Mouse (Mus musculus): ENCODE data around the gene Lck. TPM values are rescaled to one million over a fixed set of nuclear protein-coding genes. Genes with fewer than 3 reads are reported as not detected.

The Lck gene
- polyA plus RNA-seq, 1 experiment = 1.7 TPM

- Histone ChIP-seq H3K36me3 (replicated peaks; ENCODE audit: low read length) (peaks cover 69% of the 10 kb centered on the region), H3K27me3 (replicated peaks) (no peaks in the 10 kb centered on the region), H3K4me3 (replicated peaks) (no peak overlapping the region), H3K9me3 (no peaks in the 10 kb centered on the region), H3K4me1 (peaks cover 40% of the 10 kb centered on the region)
- TF ChIP-seq GATA1 (IDR thresholded peaks at IDR 0.05; ENCODE audit: borderline replicate concordance, low read length) = no peak
- no peak for TF ChIP-seq FLI1 (IDR thresholded peaks at IDR 0.05; ENCODE audit: low read length)
Observed at GRCm38 (mm10) chr4:129616631-129617030, 43.2 kb upstream of the Lck start.

DNA sequence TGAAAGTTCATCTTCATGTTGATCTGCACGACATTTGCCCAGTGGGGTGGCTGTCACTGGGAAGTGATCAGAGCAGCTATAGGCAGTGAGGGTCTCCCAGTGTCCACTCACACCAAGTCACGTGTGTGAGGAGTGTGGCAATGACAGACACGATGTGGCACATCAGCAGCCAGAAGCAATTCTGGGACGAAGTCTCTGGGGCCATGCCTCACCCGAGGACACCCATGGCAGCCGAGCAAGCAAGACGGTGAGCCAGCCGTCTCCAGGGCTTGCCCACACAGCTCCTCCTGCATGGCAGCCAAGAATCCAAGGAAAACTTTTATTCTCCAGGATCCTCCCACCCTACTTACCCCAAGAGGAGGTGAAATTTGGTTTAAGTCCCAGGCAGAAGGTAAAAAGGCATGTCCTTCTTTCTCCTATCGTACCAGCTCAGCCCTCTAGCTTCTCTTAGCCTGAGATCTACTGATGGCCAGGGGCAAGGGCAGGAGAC is 42.4 kb upstream of the Lck start:
- H3K27me3 ChIP-seq (replicated peaks) = no peaks in the 10 kb centered on the region
- H3K36me3 ChIP-seq (replicated peaks; ENCODE audit: low read length) = peaks cover 69% of the 10 kb centered on the region
- H3K9me3 ChIP-seq = no peaks in the 10 kb centered on the region
- TF ChIP-seq GATA1 (IDR thresholded peaks at IDR 0.05; ENCODE audit: borderline replicate concordance, low read length) (no peak), FLI1 (IDR thresholded peaks at IDR 0.05; ENCODE audit: low read length) (no peak)
- H3K4me3 ChIP-seq (replicated peaks) = no peak overlapping the region
- peaks cover 35% of the 10 kb centered on the region for H3K4me1 ChIP-seq

DNA sequence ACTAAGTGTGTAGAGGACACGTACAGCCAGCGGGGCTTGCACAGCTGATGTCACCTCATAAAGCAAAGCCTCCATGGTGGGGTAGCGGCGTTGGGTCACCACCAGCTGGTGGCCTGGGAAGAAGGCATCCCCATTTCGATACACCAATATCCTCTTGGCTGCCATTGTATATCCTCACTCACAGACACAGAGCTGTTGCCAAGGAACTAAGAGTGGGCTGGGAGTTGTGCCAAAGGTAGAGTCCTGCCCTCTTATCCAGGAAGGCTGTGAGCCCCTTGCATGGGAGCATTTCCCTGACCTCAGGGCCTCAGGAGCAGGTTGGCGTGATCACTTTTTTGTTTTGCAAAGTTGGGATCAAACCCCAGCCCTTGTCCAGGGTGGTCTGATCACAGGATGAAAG is 40.7 kb upstream of the Lck start, which contains the start of gene Dcdc2b:
Gene Dcdc2b (minus strand): TSS at position 165 of the 400 bp plus-strand sequence.
- no peaks in the 10 kb centered on the region for H3K9me3 ChIP-seq
- TF ChIP-seq GATA1 (IDR thresholded peaks at IDR 0.05; ENCODE audit: borderline replicate concordance, low read length) (no peak), FLI1 (IDR thresholded peaks at IDR 0.05; ENCODE audit: low read length) (no peak)
- H3K36me3 ChIP-seq (replicated peaks; ENCODE audit: low read length) = peaks cover 76% of the 10 kb centered on the region
- no peak within 1 kb of the TSS for H3K4me3 ChIP-seq (replicated peaks)
- H3K4me1 ChIP-seq = peaks cover 25% of the 10 kb centered on the region
- no peaks in the 10 kb centered on the region for H3K27me3 ChIP-seq (replicated peaks)

- Histone ChIP-seq H3K27me3 (replicated peaks) (no peaks in the 10 kb centered on the region), H3K9me3 (no peaks in the 10 kb centered on the region), H3K4me1 (peaks cover 16% of the 10 kb centered on the region), H3K36me3 (replicated peaks; ENCODE audit: low read length) (peaks cover 87% of the 10 kb centered on the region), H3K4me3 (replicated peaks) (no peak overlapping the region)
- TF ChIP-seq GATA1 (IDR thresholded peaks at IDR 0.05; ENCODE audit: borderline replicate concordance, low read length) (no peak), FLI1 (IDR thresholded peaks at IDR 0.05; ENCODE audit: low read length) (no peak)
Observed at GRCm38 (mm10) chr4:129610472-129610871, 37.0 kb upstream of the Lck start.

GRCm38 (mm10) chr4:129610026-129610425 is 36.6 kb upstream of the Lck start:
- Histone ChIP-seq H3K9me3 (no peaks in the 10 kb centered on the region), H3K27me3 (replicated peaks) (no peaks in the 10 kb centered on the region), H3K36me3 (replicated peaks; ENCODE audit: low read length) (peaks cover 90% of the 10 kb centered on the region), H3K4me3 (replicated peaks) (no peak overlapping the region), H3K4me1 (peaks cover 16% of the 10 kb centered on the region)
- TF ChIP-seq GATA1 (IDR thresholded peaks at IDR 0.05; ENCODE audit: borderline replicate concordance, low read length) = no peak

GRCm38 (mm10) chr4:129609139-129609631 is 35.7 kb upstream of the Lck start:
- Histone ChIP-seq H3K36me3 (replicated peaks; ENCODE audit: low read length) (peaks cover 94% of the 10 kb centered on the region), H3K4me3 (replicated peaks) (no peak overlapping the region), H3K4me1 (peaks cover 23% of the 10 kb centered on the region), H3K27me3 (replicated peaks) (no peaks in the 10 kb centered on the region), H3K9me3 (no peaks in the 10 kb centered on the region)
- TF ChIP-seq FLI1 (IDR thresholded peaks at IDR 0.05; ENCODE audit: low read length) (no peak), GATA1 (IDR thresholded peaks at IDR 0.05; ENCODE audit: borderline replicate concordance, low read length) (no peak)

DNA sequence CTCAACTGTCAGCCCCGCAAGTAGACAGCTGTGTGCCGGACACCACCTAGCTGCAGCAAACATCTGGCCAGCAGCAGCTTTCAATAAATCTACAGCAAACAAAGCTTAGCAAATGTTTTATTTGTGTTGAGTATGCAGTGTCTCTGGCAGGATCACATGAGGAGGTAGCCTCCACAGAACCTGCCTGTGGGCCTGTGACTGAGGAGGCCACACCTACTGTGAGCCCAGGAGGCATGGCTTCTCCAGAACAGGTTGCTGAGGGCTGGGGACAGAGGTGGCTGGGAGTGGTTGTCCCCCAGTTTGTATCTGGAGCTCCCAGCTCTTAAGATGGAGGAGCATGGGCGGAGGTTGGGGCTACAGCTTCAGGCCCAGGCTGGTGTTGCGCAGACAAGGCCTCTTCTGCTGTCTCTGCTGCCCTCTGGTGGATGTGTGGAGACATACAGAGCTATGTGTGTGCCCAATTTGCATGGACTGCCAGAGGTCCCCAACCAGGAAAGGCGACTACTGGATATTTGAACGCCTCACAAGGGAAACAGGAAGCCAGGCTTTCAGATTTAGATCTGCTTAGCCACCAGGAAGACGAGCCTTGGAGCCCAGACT is 35.1 kb upstream of the Lck start:
- Histone ChIP-seq H3K4me1 (peaks cover 30% of the 10 kb centered on the region), H3K36me3 (replicated peaks; ENCODE audit: low read length) (peaks cover 94% of the 10 kb centered on the region), H3K9me3 (no peaks in the 10 kb centered on the region), H3K4me3 (replicated peaks) (no peak overlapping the region), H3K27me3 (replicated peaks) (no peaks in the 10 kb centered on the region)
- TF ChIP-seq FLI1 (IDR thresholded peaks at IDR 0.05; ENCODE audit: low read length) (no peak), GATA1 (IDR thresholded peaks at IDR 0.05; ENCODE audit: borderline replicate concordance, low read length) (no peak)

- Histone ChIP-seq H3K4me3 (replicated peaks) (peak within 1 kb of the TSS; percentile 99), H3K4me1 (peaks cover 54% of the 10 kb centered on the region), H3K27me3 (replicated peaks) (no peaks in the 10 kb centered on the region), H3K36me3 (replicated peaks; ENCODE audit: low read length) (peaks cover 65% of the 10 kb centered on the region), H3K9me3 (no peaks in the 10 kb centered on the region)
- 0 out of 3 replicates have a peak, but pooled peaks have one; percentile 16 for TF ChIP-seq GATA1 (IDR thresholded peaks at IDR 0.05; ENCODE audit: borderline replicate concordance, low read length)
- TF ChIP-seq FLI1 (IDR thresholded peaks at IDR 0.05; ENCODE audit: low read length) = peak; percentile 79; the same call in 1 of the 2 replicates
Observed at GRCm38 (mm10) chr4:129600233-129601158, 27.1 kb upstream of the Lck start, which contains the start of the genes Eif3i and Tmem234. Gene Eif3i (minus strand): TSS chr4:129600648. Gene Tmem234 (plus strand): TSS chr4:129600668.

DNA sequence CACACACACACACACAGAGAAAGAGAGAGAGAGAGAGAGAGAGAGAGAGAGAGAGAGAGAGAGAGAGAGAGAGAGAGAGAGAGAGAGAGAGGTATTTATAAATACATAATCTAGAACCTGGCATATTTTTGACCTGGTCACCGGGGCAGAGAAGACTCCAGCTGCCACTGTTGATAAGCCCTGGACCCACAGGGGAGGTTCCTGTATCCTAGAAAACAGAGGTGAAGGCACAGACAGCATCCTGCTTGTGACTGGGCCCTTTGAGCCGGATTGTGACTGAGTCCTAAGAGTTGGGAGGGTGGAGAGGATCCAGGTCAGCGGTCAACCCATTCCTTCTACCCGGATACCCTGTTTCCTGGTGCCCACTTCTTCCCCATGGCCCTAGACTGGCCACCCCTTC is 15.4 kb upstream of the Lck start:
- Histone ChIP-seq H3K9me3 (no peaks in the 10 kb centered on the region), H3K36me3 (replicated peaks; ENCODE audit: low read length) (peaks cover 41% of the 10 kb centered on the region), H3K4me1 (peaks cover 24% of the 10 kb centered on the region), H3K4me3 (replicated peaks) (no peak overlapping the region), H3K27me3 (replicated peaks) (no peaks in the 10 kb centered on the region)
- TF ChIP-seq FLI1 (IDR thresholded peaks at IDR 0.05; ENCODE audit: low read length) = no peak
- no peak for TF ChIP-seq GATA1 (IDR thresholded peaks at IDR 0.05; ENCODE audit: borderline replicate concordance, low read length)
